In the genomic region with DNA sequence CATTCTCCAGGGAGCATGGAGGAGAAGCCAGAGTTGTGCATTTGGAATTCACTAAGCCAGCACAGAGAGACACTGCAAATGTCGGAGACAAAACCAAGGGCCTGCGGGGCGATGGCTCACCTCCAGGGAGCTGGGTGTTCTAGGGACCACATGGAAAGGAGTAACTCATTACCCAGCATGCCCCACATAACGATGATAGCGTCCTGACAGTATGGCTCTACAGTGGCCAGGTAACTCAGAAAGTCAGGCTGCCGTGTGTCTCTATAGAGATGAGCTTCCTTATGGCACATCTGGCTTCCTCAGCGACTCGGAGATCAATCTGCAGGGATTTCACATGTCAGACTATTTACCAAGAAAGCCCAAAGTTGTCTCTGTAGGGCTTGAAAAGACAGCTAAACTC, we compare ENCODE assay signal across 35 mouse cellular contexts. TPM values are rescaled to one million over a fixed set of nuclear protein-coding genes. Genes with fewer than 3 reads are reported as not detected.
"Had no signal": no experiment of that assay in that cellular context is flagged by ENCODE, and none has a peak within 500 bp of the region (broad histone marks: within the 10 kb centered on the region; RNA-seq: fewer than 3 reads in every experiment).

No protein-coding gene starts in this region.

- H3K4me3 ChIP-seq: left cerebral cortex, adult 2 months; limb, embryonic 10.5 days; limb, embryonic 12.5 days; limb, embryonic 13.5 days; limb, embryonic 15.5 days; liver, embryonic 12.5 days; liver, embryonic 13.5 days; liver, embryonic 15.5 days; lung, embryonic 15.5 days; megakaryocyte, embryonic 14.5 days; midbrain, embryonic 12.5 days; midbrain, embryonic 15.5 days; myocyte; neural tube, embryonic 12.5 days; neural tube, embryonic 13.5 days had no signal

- H3K4me1 ChIP-seq: limb, embryonic 10.5 days; limb, embryonic 12.5 days; limb, embryonic 13.5 days; limb, embryonic 15.5 days; liver, embryonic 12.5 days; liver, embryonic 13.5 days; liver, embryonic 15.5 days; lung, embryonic 15.5 days; megakaryocyte, embryonic 14.5 days; midbrain, embryonic 12.5 days; midbrain, embryonic 15.5 days; neural tube, embryonic 12.5 days; neural tube, embryonic 13.5 days had no signal

- H3K4me2 ChIP-seq: limb, embryonic 12.5 days; limb, embryonic 13.5 days; limb, embryonic 15.5 days; liver, embryonic 11.5 days; liver, embryonic 12.5 days; liver, embryonic 13.5 days; liver, embryonic 15.5 days; lung, embryonic 14.5 days; lung, embryonic 15.5 days; midbrain, embryonic 11.5 days; midbrain, embryonic 12.5 days; midbrain, embryonic 15.5 days; neural tube, embryonic 12.5 days; neural tube, embryonic 13.5 days had no signal

- H3K27ac ChIP-seq: left cerebral cortex, adult 2 months; limb, embryonic 10.5 days; limb, embryonic 12.5 days; limb, embryonic 13.5 days; limb, embryonic 15.5 days; liver, embryonic 12.5 days; liver, embryonic 13.5 days; liver, embryonic 14.5 days; liver, embryonic 15.5 days; lung, embryonic 15.5 days; macrophage; midbrain, embryonic 12.5 days; midbrain, embryonic 15.5 days; neural tube, embryonic 12.5 days; neural tube, embryonic 13.5 days had no signal

- DNase-seq: left cerebral cortex, postnatal 4 days; liver; liver, embryonic 13.5 days; liver, postnatal 0 days; lung, adult 18-20 months; lung, adult 2 months; lung, embryonic 14.5 days; lung, postnatal 10 days; lung, postnatal 14 days; lung, postnatal 36 days; lung, postnatal 4 days had no signal

- H3K36me3 ChIP-seq: limb, embryonic 15.5 days; lung, embryonic 15.5 days; midbrain, embryonic 15.5 days; neural tube, embryonic 13.5 days had no signal

- H3K9me3 ChIP-seq: limb, embryonic 10.5 days; limb, embryonic 12.5 days; limb, embryonic 13.5 days; limb, embryonic 15.5 days; liver, embryonic 12.5 days; liver, embryonic 13.5 days; liver, embryonic 15.5 days; lung, embryonic 15.5 days; megakaryocyte, embryonic 14.5 days; midbrain, embryonic 12.5 days; midbrain, embryonic 15.5 days; neural tube, embryonic 12.5 days; neural tube, embryonic 13.5 days had no signal

- H3K9ac ChIP-seq: limb, embryonic 12.5 days; limb, embryonic 13.5 days; limb, embryonic 15.5 days; liver, embryonic 12.5 days; liver, embryonic 13.5 days; liver, embryonic 14.5 days; liver, embryonic 15.5 days; liver, postnatal 0 days; lung, embryonic 14.5 days; lung, embryonic 15.5 days; midbrain, embryonic 12.5 days; midbrain, embryonic 15.5 days; neural tube, embryonic 12.5 days; neural tube, embryonic 13.5 days had no signal

- ATAC-seq: liver, embryonic 12.5 days; liver, postnatal 0 days; lung, postnatal 0 days had no signal

- H3K27me3 ChIP-seq: limb, embryonic 12.5 days; limb, embryonic 13.5 days; limb, embryonic 15.5 days; liver, embryonic 12.5 days; liver, embryonic 13.5 days; liver, embryonic 15.5 days; lung, embryonic 15.5 days; megakaryocyte, embryonic 14.5 days; midbrain, embryonic 12.5 days; midbrain, embryonic 15.5 days; neural tube, embryonic 12.5 days; neural tube, embryonic 13.5 days had no signal

RNA-seq across cellular contexts. Expression of a gene that starts 48.9 kb away (rescaled TPM):
- total RNA-seq: megakaryocyte progenitor cell, adult 5-6 weeks; megakaryocyte-erythroid progenitor cell, adult 5-6 weeks; monocyte, adult 5-6 weeks had no signal
- polyA plus RNA-seq: liver, adult 2 months; liver, embryonic 11.5 days; liver, embryonic 12.5 days; liver, embryonic 13.5 days; liver, embryonic 15.5 days; liver, embryonic 16.5 days; liver, postnatal 0 days; lung, embryonic 14.5 days; macrophage; myocyte had no signal
